Mouse (Mus musculus): ENCODE data around the gene Flot2. TPM values are rescaled to one million over a fixed set of nuclear protein-coding genes. Genes with fewer than 3 reads are reported as not detected.

Gene Flot2
- polyA plus RNA-seq, 2 experiments, result 16.7 to 17.9 TPM

DNA sequence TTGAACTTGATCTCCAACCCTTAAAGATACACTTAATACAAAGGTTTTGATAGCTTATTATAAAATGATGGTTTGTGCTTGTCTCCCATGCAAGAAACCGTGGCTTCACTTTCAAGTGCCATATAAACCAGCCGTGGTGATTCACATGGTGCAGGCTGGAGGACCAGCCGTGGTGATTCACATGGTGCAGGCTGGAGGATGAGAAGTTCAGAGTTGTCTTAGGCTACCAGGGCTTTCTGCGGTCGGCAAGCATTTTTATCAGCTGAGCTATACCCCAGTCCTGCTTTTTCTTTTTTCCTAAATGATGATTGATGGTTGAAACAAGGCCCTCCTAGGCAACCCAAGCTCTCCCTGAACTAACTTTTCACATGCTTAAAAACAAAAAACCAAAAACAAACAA, 64.4 kb downstream of the Flot2 start:
- TF ChIP-seq CTCF (IDR thresholded peaks at IDR 0.05; ENCODE audit: low read depth), result no peak
- no peak for TF ChIP-seq EP300 (IDR thresholded peaks at IDR 0.05; ENCODE audit: low read depth)

DNA sequence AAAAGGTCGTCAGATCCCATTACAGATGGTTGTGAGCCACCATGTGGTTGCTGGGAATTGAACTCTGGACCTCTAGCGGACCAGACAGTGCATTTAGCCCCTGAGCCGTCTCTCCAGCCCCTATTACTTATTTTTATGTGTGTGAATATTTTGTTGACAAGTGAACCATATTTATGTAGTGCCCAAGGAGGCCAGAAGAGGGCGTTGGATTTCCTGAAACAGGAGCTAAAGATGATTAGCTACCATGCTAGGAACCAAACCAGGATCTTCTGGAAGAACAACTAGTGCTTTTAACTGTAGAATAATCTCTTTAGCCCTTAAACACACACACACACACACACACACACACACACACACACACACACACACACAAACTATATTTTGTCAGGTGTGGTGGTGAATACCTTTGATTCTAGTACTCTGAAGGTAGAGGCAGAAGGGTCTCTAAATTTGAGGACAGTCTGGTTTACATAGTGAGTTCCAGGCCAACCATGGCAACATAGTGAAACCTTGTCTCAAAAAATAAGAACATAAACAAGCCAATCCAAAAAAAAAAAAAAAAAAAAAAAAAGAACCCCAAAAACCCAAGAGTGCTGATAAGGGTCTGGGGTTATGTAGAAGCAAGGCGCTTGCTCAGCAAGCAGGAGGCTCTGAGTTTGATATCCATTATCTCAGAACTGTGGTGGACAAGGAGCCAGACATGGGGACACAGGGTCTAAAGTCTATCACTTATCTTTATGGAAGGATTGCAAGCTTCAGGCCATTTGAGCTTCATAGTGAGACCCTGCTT, 65.4 kb downstream of the Flot2 start:
- Histone ChIP-seq H3K9ac (replicated peaks) (peak overlapping the region; percentile 13; the same call in 1 of the 2 replicates), H3K4me1 (replicated peaks; ENCODE audit: control insufficient read depth in 2 of 2, insufficient read depth in 2 of 2, low read length in 1 of 2) (peaks cover 3 to 18% of the 10 kb centered on the region in 2 experiments; a peak in 2 of 4 replicates), H3K9me3 (ENCODE audit: control insufficient read depth, low read length) (no peaks in the 10 kb centered on the region), H3K4me2 (ENCODE audit: low read depth) (no peak overlapping the region), H3K27ac (peak overlapping the region; percentile 14; the same call in 1 of the 2 replicates), H3K27me3 (ENCODE audit: control insufficient read depth, insufficient read depth, low read length) (no peaks in the 10 kb centered on the region), H3K36me3 (replicated peaks; ENCODE audit: control insufficient read depth, insufficient read depth, low read depth) (no peaks in the 10 kb centered on the region), H3K4me3 (ENCODE audit: insufficient read depth in 1 of 2, low read depth in 2 of 2, low read length in 2 of 2) (no peak overlapping the region)
- DNase-seq (ENCODE audit: low read depth in 3 of 3, low spot score in 3 of 3), result peak in 1 of 3 experiments; percentile 55
- WGBS (ENCODE audit: insufficient replicate concordance), result 35% methylated on average over 5 of the region's 5 CpGs
- TF ChIP-seq CTCF (IDR thresholded peaks at IDR 0.05; ENCODE audit: low read depth) (peak; percentile 69), EP300 (IDR thresholded peaks at IDR 0.05; ENCODE audit: low read depth) (no peak)
- peak; percentile 31; the same call in 1 of the 2 replicates for ATAC-seq (ENCODE audit: insufficient read depth)

More for the DNA sequence above, 64.4 kb downstream of the Flot2 start:
- no peak overlapping the region for H3K4me2 ChIP-seq (ENCODE audit: low read depth)
- H3K4me3 ChIP-seq (ENCODE audit: insufficient read depth in 1 of 2, low read depth in 2 of 2, low read length in 2 of 2), result no peak overlapping the region
- H3K9me3 ChIP-seq (ENCODE audit: control insufficient read depth, low read length), result no peaks in the 10 kb centered on the region
- no peak overlapping the region for H3K9ac ChIP-seq (replicated peaks)
- 51% methylated on average over 5 of the region's 5 CpGs for WGBS (ENCODE audit: insufficient replicate concordance)
- H3K27me3 ChIP-seq (ENCODE audit: control insufficient read depth, insufficient read depth, low read length), result no peaks in the 10 kb centered on the region
- peaks cover 3 to 20% of the 10 kb centered on the region in 2 experiments; a peak in 2 of 4 replicates for H3K4me1 ChIP-seq (replicated peaks; ENCODE audit: control insufficient read depth in 2 of 2, insufficient read depth in 2 of 2, low read length in 1 of 2)
- DNase-seq (ENCODE audit: low read depth in 3 of 3, low spot score in 3 of 3) (no peak), ATAC-seq (ENCODE audit: insufficient read depth) (no peak)
- H3K36me3 ChIP-seq (replicated peaks; ENCODE audit: control insufficient read depth, insufficient read depth, low read depth), result no peaks in the 10 kb centered on the region
- no peak overlapping the region for H3K27ac ChIP-seq

DNA sequence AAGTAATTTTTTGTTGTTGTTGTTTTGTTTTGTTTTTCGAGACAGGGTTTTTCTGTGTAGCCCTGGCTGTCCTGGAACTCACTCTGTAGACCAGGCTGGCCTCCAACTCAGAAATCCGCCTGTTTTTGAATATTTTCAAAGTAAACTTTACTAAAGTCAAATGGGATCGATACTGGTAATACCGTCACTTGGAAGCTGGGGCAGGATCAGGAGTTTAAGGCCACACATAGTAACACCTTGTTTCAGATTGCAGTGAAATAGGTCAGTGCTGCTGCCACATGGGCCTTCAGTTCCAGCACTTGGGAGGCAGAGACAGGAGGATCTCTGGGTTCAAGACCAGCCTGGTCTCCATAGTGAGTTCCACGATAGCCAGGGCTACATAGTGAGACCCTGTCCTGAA, 66.8 kb downstream of the Flot2 start:
- H3K4me2 ChIP-seq (ENCODE audit: low read depth), result no peak overlapping the region
- peaks cover 3 to 19% of the 10 kb centered on the region in 2 experiments; a peak in 2 of 4 replicates for H3K4me1 ChIP-seq (replicated peaks; ENCODE audit: control insufficient read depth in 2 of 2, insufficient read depth in 2 of 2, low read length in 1 of 2)
- no peaks in the 10 kb centered on the region for H3K9me3 ChIP-seq (ENCODE audit: control insufficient read depth, low read length)
- TF ChIP-seq EP300 (IDR thresholded peaks at IDR 0.05; ENCODE audit: low read depth), result no peak
- TF ChIP-seq CTCF (IDR thresholded peaks at IDR 0.05; ENCODE audit: low read depth), result no peak
- 82% methylated on average over 5 of the region's 5 CpGs for WGBS (ENCODE audit: insufficient replicate concordance)
- no peaks in the 10 kb centered on the region for H3K27me3 ChIP-seq (ENCODE audit: control insufficient read depth, insufficient read depth, low read length)
- no peaks in the 10 kb centered on the region for H3K36me3 ChIP-seq (replicated peaks; ENCODE audit: control insufficient read depth, insufficient read depth, low read depth)
- DNase-seq (ENCODE audit: low read depth in 3 of 3, low spot score in 3 of 3), result no peak
- no peak overlapping the region for H3K4me3 ChIP-seq (ENCODE audit: insufficient read depth in 1 of 2, low read depth in 2 of 2, low read length in 2 of 2)
- H3K9ac ChIP-seq (replicated peaks), result no peak overlapping the region
- H3K27ac ChIP-seq, result no peak overlapping the region
- no peak for ATAC-seq (ENCODE audit: insufficient read depth)

MicroRNAs within 50 kb of the gene (microRNA counts, 519-probe panel; counts per million panel counts)
- microRNA mmu-miR-144, result 11,254 counts per million, percentile 100 among the panel's probes with 10 or more counts
- 9,283 counts per million, percentile 94 among the panel's probes with 10 or more counts for microRNA mmu-miR-451

Small RNAs within 50 kb of the gene (microRNA-seq; reads per million reads assigned to microRNA genes)
- gene Mir144 (12,278 reads per million, percentile 93 among the genes with 10 or more reads in this experiment), gene Mir451a (not detected), gene Mir451b (not detected)

Other genes starting within 250 kb of the Flot2 start
- 15.4 and 15.6 TPM in 2 replicates for gene Pipox, start 143.8 kb upstream of the Flot2 start, polyA plus RNA-seq (2012; rRNA removed)
- gene Pipox, start 143.8 kb upstream of the Flot2 start, polyA plus RNA-seq (2014; fragmentation: Nextera tagmentation; extraction: Ambion mirVana), result 14.1 and 15.6 TPM in 2 replicates
- 0.03 and 0.37 TPM in 2 replicates for gene Sez6, start 107.1 kb upstream of the Flot2 start, polyA plus RNA-seq (2012; rRNA removed)
- 0.05 TPM in 1 of 2 replicates, not detected in the other for gene Sez6, start 107.1 kb upstream of the Flot2 start, polyA plus RNA-seq (2014; fragmentation: Nextera tagmentation; extraction: Ambion mirVana)
- gene Phf12, start 55.2 kb upstream of the Flot2 start, polyA plus RNA-seq (2012; rRNA removed), result 19.0 and 19.2 TPM in 2 replicates
- gene Phf12, start 55.2 kb upstream of the Flot2 start, polyA plus RNA-seq (2014; fragmentation: Nextera tagmentation; extraction: Ambion mirVana), result 4.3 and 5.7 TPM in 2 replicates
- 8.6 and 9.4 TPM in 2 replicates for gene Dhrs13, start 5.7 kb upstream of the Flot2 start, polyA plus RNA-seq (2012; rRNA removed)
- 17.3 and 17.8 TPM in 2 replicates for gene Dhrs13, start 5.7 kb upstream of the Flot2 start, polyA plus RNA-seq (2014; fragmentation: Nextera tagmentation; extraction: Ambion mirVana)
- gene Eral1, start 42.5 kb downstream of the Flot2 start, polyA plus RNA-seq (2012; rRNA removed), result 9.8 and 10.2 TPM in 2 replicates
- 14.9 and 16.6 TPM in 2 replicates for gene Eral1, start 42.5 kb downstream of the Flot2 start, polyA plus RNA-seq (2014; fragmentation: Nextera tagmentation; extraction: Ambion mirVana)
- gene Fam222b, start 56.7 kb downstream of the Flot2 start, polyA plus RNA-seq (2012; rRNA removed), result 2.5 and 3.1 TPM in 2 replicates
- gene Fam222b, start 56.7 kb downstream of the Flot2 start, polyA plus RNA-seq (2014; fragmentation: Nextera tagmentation; extraction: Ambion mirVana), result 3.8 and 4.1 TPM in 2 replicates
- gene Traf4, start 127.7 kb downstream of the Flot2 start, polyA plus RNA-seq (2012; rRNA removed), result 35.1 and 39.9 TPM in 2 replicates
- 17.1 and 18.0 TPM in 2 replicates for gene Traf4, start 127.7 kb downstream of the Flot2 start, polyA plus RNA-seq (2014; fragmentation: Nextera tagmentation; extraction: Ambion mirVana)
- gene Nek8, start 138.7 kb downstream of the Flot2 start, polyA plus RNA-seq (2012; rRNA removed), result 9.8 and 10.6 TPM in 2 replicates
- gene Nek8, start 138.7 kb downstream of the Flot2 start, polyA plus RNA-seq (2014; fragmentation: Nextera tagmentation; extraction: Ambion mirVana), result 7.4 and 7.8 TPM in 2 replicates
- 47.4 and 69.6 TPM in 2 replicates for gene Tlcd1, start 138.8 kb downstream of the Flot2 start, polyA plus RNA-seq (2012; rRNA removed)
- 44.9 and 50.5 TPM in 2 replicates for gene Tlcd1, start 138.8 kb downstream of the Flot2 start, polyA plus RNA-seq (2014; fragmentation: Nextera tagmentation; extraction: Ambion mirVana)
- gene Rpl23a, start 145.7 kb downstream of the Flot2 start, polyA plus RNA-seq (2012; rRNA removed), result 628 and 1,347 TPM in 2 replicates
- 1,087 and 1,100 TPM in 2 replicates for gene Rpl23a, start 145.7 kb downstream of the Flot2 start, polyA plus RNA-seq (2014; fragmentation: Nextera tagmentation; extraction: Ambion mirVana)
- 7.1 and 7.7 TPM in 2 replicates for gene Rab34, start 150.5 kb downstream of the Flot2 start, polyA plus RNA-seq (2012; rRNA removed)
- 11.3 and 12.4 TPM in 2 replicates for gene Rab34, start 150.5 kb downstream of the Flot2 start, polyA plus RNA-seq (2014; fragmentation: Nextera tagmentation; extraction: Ambion mirVana)
- gene Proca1, start 155.5 kb downstream of the Flot2 start, polyA plus RNA-seq (2012; rRNA removed), result 0.08 and 0.16 TPM in 2 replicates
- gene Proca1, start 155.5 kb downstream of the Flot2 start, polyA plus RNA-seq (2014; fragmentation: Nextera tagmentation; extraction: Ambion mirVana), result 0.23 TPM in 1 of 2 replicates, not detected in the other
- gene Sdf2, start 207.8 kb downstream of the Flot2 start, polyA plus RNA-seq (2012; rRNA removed), result 31.6 and 34.3 TPM in 2 replicates
- gene Sdf2, start 207.8 kb downstream of the Flot2 start, polyA plus RNA-seq (2014; fragmentation: Nextera tagmentation; extraction: Ambion mirVana), result 30.7 and 30.8 TPM in 2 replicates
- gene Supt6, start 208.1 kb downstream of the Flot2 start, polyA plus RNA-seq (2012; rRNA removed), result 7.4 and 8.4 TPM in 2 replicates
- gene Supt6, start 208.1 kb downstream of the Flot2 start, polyA plus RNA-seq (2014; fragmentation: Nextera tagmentation; extraction: Ambion mirVana), result 7.4 and 7.8 TPM in 2 replicates
- gene 2610507B11Rik, start 223.8 kb downstream of the Flot2 start, polyA plus RNA-seq (2012; rRNA removed), result 17.3 and 20.5 TPM in 2 replicates
- gene 2610507B11Rik, start 223.8 kb downstream of the Flot2 start, polyA plus RNA-seq (2014; fragmentation: Nextera tagmentation; extraction: Ambion mirVana), result 26.5 and 32.8 TPM in 2 replicates